Mouse (Mus musculus): ENCODE measurements around the gene Sesn2. TPM values are rescaled to one million over a fixed set of nuclear protein-coding genes. Genes with fewer than 3 reads are reported as not detected.
A peak's percentile ranks its signal among the peaks of the same experiment; 100 is the strongest.

Sesn2 gene
- polyA plus RNA-seq, 1 experiment, result 41.6 TPM

DNA sequence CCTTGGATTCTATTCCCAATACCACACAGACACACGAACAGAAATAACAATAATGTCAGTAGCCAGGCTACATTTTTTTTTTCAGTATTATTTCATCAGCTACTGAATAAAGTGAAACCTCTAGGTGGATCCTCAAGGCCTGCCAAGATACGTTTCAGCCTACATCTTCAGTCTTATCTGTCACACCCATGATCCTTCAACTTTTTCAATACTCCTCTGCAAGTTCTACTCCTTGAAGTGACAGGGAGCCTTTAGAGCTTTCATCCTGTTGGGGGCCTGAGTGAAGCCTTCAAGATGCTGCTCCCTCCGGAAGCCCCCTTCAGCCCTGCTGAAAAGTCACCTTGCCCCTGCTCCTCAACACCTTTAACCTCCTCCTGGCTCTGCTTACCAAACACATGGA lies 1.8 kb upstream of the Sesn2 start:
- no peak for TF ChIP-seq EP300 (IDR thresholded peaks at IDR 0.05; ENCODE audit: insufficient read depth, low read depth, low read length)
- no peak for TF ChIP-seq CTCF (IDR thresholded peaks at IDR 0.05; ENCODE audit: low read depth, low read length)
- no peak for TF ChIP-seq POLR2A (IDR thresholded peaks at IDR 0.05; ENCODE audit: insufficient read depth, low read length)
- H3K36me3 ChIP-seq (ENCODE audit: control insufficient read depth, insufficient read depth, low read length, poor library complexity, severe bottlenecking), result peaks cover 4% of the 10 kb centered on the region; the same call in 1 of the 2 replicates
- H3K27ac ChIP-seq (ENCODE audit: insufficient read depth, low read length), result no peak overlapping the region
- H3K4me1 ChIP-seq (ENCODE audit: control insufficient read depth, insufficient read depth, low read length), result no peaks in the 10 kb centered on the region
- no peaks in the 10 kb centered on the region for H3K9me3 ChIP-seq (replicated peaks; ENCODE audit: control insufficient read depth, insufficient read depth, low read length, poor library complexity, severe bottlenecking)
- H3K9ac ChIP-seq (ENCODE audit: low read depth, poor library complexity, severe bottlenecking), result no peak overlapping the region
- H3K4me3 ChIP-seq (ENCODE audit: low read depth, low read length), result no peak overlapping the region
- no peaks in the 10 kb centered on the region for H3K27me3 ChIP-seq (ENCODE audit: control insufficient read depth, insufficient read depth, low read length, poor library complexity, severe bottlenecking)

DNA sequence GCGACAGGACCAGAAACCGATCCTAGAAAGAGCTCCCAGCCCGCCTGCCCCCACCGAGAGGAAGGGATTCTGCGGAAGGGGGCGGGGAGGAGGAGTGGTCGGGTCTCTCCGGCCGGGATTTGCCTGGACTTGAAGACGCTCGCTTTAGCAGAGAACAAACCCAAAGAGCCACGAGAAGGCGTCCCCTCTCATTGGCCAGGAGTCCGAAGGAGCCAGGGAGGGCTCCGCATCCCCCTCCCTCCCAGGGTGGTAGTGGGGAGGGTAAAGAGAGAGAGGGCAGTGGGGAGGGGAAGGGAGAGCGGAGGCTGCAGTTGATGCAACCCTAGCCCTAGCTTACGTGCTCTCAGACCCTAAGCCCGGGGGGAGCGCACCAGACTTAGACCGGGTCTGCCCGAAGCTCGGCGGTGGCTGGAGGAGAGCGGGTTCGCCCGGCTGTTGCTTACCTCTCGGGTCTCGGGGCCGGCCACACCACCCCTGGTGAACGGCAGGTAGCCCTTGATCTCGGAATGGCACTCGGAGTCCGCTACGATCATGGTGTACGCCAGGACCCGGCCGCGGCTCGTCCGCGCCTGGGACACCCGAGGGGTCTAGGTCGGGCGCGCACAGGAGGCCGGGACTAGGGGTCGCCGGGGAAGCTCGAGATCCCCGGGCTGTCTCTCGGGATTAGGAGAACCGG lies 542 bp downstream of the Sesn2 start:
- no peaks in the 10 kb centered on the region for H3K9me3 ChIP-seq (replicated peaks; ENCODE audit: control insufficient read depth, insufficient read depth, low read length, poor library complexity, severe bottlenecking)
- H3K27me3 ChIP-seq (ENCODE audit: control insufficient read depth, insufficient read depth, low read length, poor library complexity, severe bottlenecking), result no peaks in the 10 kb centered on the region
- 0 out of 2 replicates have a peak, but pooled peaks have one; percentile 51 for TF ChIP-seq EP300 (IDR thresholded peaks at IDR 0.05; ENCODE audit: insufficient read depth, low read depth, low read length)
- TF ChIP-seq CTCF (IDR thresholded peaks at IDR 0.05; ENCODE audit: low read depth, low read length), result no peak
- peak; percentile 92 for TF ChIP-seq POLR2A (IDR thresholded peaks at IDR 0.05; ENCODE audit: insufficient read depth, low read length)
- peaks cover 3% of the 10 kb centered on the region for H3K4me1 ChIP-seq (ENCODE audit: control insufficient read depth, insufficient read depth, low read length)
- H3K27ac ChIP-seq (ENCODE audit: insufficient read depth, low read length), result peak overlapping the region; percentile 62
- H3K36me3 ChIP-seq (ENCODE audit: control insufficient read depth, insufficient read depth, low read length, poor library complexity, severe bottlenecking), result peaks cover 4% of the 10 kb centered on the region; the same call in 1 of the 2 replicates
- H3K4me3 ChIP-seq (ENCODE audit: low read depth, low read length), result peak overlapping the region; percentile 92
- peak overlapping the region; percentile 97 for H3K9ac ChIP-seq (ENCODE audit: low read depth, poor library complexity, severe bottlenecking)

DNA sequence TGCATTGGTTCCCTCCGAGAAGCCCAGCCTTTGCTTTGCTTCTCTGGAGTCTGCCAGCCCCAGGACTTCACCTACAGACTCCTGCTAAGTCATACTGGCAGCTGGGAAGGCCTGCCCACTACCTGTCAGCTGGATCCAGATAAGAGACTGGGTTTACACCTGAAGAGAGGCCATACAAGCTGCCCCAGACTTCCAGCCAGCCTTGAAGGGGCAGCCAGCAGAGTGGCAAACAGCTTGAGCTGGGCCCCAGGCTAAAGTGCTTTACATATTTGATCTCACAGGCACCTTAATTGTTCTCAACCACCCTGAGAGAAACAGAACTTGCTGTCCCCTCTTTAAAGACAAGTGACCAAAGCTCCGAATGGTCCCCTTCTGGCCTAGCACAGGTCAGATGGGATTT lies 3.1 kb downstream of the Sesn2 start:
- peak overlapping the region; percentile 97 for H3K9ac ChIP-seq (ENCODE audit: low read depth, poor library complexity, severe bottlenecking)
- TF ChIP-seq POLR2A (IDR thresholded peaks at IDR 0.05; ENCODE audit: insufficient read depth, low read length) (no peak), CTCF (IDR thresholded peaks at IDR 0.05; ENCODE audit: low read depth, low read length) (no peak)
- peak overlapping the region; percentile 77 for H3K27ac ChIP-seq (ENCODE audit: insufficient read depth, low read length)

DNA sequence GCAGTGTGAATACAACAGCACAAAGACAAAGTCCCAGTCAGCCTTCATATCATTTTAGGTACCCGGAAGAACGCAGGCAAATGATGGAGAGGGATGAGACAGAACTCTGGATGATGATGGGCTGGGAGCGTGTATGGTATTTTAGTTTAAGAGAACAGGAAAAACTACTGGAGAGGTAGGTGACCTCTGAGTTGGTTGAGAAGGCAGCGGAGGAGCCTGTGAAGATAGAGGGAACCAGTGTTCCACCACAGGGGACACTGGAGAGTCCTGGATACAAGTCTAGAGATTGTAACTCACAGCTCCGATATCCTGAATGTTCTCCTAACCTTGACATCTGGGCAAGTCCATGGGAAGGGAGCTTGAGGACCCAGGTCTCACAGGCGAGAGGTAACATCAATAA lies 4.1 kb downstream of the Sesn2 start:
- peak overlapping the region; percentile 51 for H3K4me3 ChIP-seq (ENCODE audit: low read depth, low read length)
- H3K27ac ChIP-seq (ENCODE audit: insufficient read depth, low read length), result peak overlapping the region; percentile 77
- H3K36me3 ChIP-seq (ENCODE audit: control insufficient read depth, insufficient read depth, low read length, poor library complexity, severe bottlenecking), result peaks cover 12% of the 10 kb centered on the region
- no peaks in the 10 kb centered on the region for H3K27me3 ChIP-seq (ENCODE audit: control insufficient read depth, insufficient read depth, low read length, poor library complexity, severe bottlenecking)
- peak overlapping the region; percentile 4 for H3K9ac ChIP-seq (ENCODE audit: low read depth, poor library complexity, severe bottlenecking)
- peaks cover 6% of the 10 kb centered on the region for H3K4me1 ChIP-seq (ENCODE audit: control insufficient read depth, insufficient read depth, low read length)
- no peaks in the 10 kb centered on the region for H3K9me3 ChIP-seq (replicated peaks; ENCODE audit: control insufficient read depth, insufficient read depth, low read length, poor library complexity, severe bottlenecking)
- TF ChIP-seq POLR2A (IDR thresholded peaks at IDR 0.05; ENCODE audit: insufficient read depth, low read length) (no peak), CTCF (IDR thresholded peaks at IDR 0.05; ENCODE audit: low read depth, low read length) (no peak), EP300 (IDR thresholded peaks at IDR 0.05; ENCODE audit: insufficient read depth, low read depth, low read length) (no peak)

More for the DNA sequence above, 3.1 kb downstream of the Sesn2 start:
- H3K36me3 ChIP-seq (ENCODE audit: control insufficient read depth, insufficient read depth, low read length, poor library complexity, severe bottlenecking), result peaks cover 7% of the 10 kb centered on the region; the same call in 1 of the 2 replicates
- H3K9me3 ChIP-seq (replicated peaks; ENCODE audit: control insufficient read depth, insufficient read depth, low read length, poor library complexity, severe bottlenecking), result no peaks in the 10 kb centered on the region
- H3K27me3 ChIP-seq (ENCODE audit: control insufficient read depth, insufficient read depth, low read length, poor library complexity, severe bottlenecking), result no peaks in the 10 kb centered on the region
- peaks cover 6% of the 10 kb centered on the region for H3K4me1 ChIP-seq (ENCODE audit: control insufficient read depth, insufficient read depth, low read length)
- peak overlapping the region; percentile 55 for H3K4me3 ChIP-seq (ENCODE audit: low read depth, low read length)

DNA sequence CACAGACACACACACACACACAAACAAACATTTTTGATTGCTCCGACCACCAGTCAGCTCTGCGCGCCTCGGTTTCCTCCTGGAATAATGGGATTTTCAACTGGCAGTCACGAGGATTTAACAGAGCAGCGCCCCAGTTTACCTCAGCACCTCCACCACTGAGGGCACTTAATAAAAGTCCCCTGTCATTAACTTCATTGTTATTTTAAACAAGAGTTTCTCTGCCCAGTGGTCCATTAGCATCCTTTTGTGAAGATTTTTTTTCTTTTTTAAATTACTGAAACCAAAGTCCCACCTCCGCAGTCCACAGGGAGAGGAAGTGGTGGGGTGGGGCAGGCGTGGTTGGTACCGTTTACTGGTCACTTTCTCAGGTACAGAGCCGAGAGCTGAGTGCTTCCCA lies 4.5 kb downstream of the Sesn2 start:
- Histone ChIP-seq H3K9ac (ENCODE audit: low read depth, poor library complexity, severe bottlenecking) (peak overlapping the region; percentile 4; the same call in 1 of the 2 replicates), H3K27me3 (ENCODE audit: control insufficient read depth, insufficient read depth, low read length, poor library complexity, severe bottlenecking) (no peaks in the 10 kb centered on the region), H3K9me3 (replicated peaks; ENCODE audit: control insufficient read depth, insufficient read depth, low read length, poor library complexity, severe bottlenecking) (no peaks in the 10 kb centered on the region), H3K4me3 (ENCODE audit: low read depth, low read length) (peak overlapping the region; percentile 51), H3K4me1 (ENCODE audit: control insufficient read depth, insufficient read depth, low read length) (peaks cover 6% of the 10 kb centered on the region), H3K27ac (ENCODE audit: insufficient read depth, low read length) (peak overlapping the region; percentile 81), H3K36me3 (ENCODE audit: control insufficient read depth, insufficient read depth, low read length, poor library complexity, severe bottlenecking) (peaks cover 16% of the 10 kb centered on the region)
- TF ChIP-seq POLR2A (IDR thresholded peaks at IDR 0.05; ENCODE audit: insufficient read depth, low read length), result no peak
- no peak for TF ChIP-seq CTCF (IDR thresholded peaks at IDR 0.05; ENCODE audit: low read depth, low read length)
- TF ChIP-seq EP300 (IDR thresholded peaks at IDR 0.05; ENCODE audit: insufficient read depth, low read depth, low read length), result peak; percentile 70

DNA sequence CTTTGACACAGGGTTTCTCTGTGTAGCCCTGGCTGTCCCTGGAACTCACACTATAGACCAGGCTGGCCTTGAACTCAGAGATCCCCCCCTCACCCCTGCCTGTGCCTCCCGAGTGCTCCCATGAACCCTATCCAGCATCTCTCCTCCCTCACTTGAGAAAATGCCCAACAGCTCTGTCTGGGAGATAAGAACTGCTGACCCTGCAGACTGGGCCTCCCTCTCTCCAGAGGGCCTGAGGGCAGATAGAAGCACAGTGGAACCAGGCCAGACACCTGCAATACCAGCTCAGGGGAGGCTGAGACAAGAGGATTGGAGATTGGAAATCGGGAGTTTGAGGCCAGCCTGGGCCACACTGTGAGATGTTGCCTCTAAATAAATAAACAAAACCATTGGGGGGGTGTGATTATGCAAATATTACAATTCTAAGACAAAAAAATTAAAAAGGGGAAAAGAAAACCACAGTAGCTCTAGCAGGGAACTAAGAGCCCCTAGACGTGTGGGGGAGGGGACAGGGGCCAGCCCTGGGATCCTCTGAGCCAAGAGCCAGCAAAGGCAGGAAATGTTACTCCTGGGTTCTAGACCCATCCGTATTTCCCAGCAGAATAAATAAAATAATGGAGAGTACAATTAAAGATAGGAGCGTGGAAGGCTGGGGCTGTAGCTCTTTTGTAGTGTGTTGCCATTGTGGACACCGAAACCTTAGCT lies 5.1 kb downstream of the Sesn2 start:
- Histone ChIP-seq H3K9me3 (replicated peaks; ENCODE audit: control insufficient read depth, insufficient read depth, low read length, poor library complexity, severe bottlenecking) (no peaks in the 10 kb centered on the region), H3K9ac (ENCODE audit: low read depth, poor library complexity, severe bottlenecking) (peak overlapping the region; percentile 4; the same call in 1 of the 2 replicates), H3K27ac (ENCODE audit: insufficient read depth, low read length) (peak overlapping the region; percentile 81), H3K4me1 (ENCODE audit: control insufficient read depth, insufficient read depth, low read length) (peaks cover 6% of the 10 kb centered on the region), H3K27me3 (ENCODE audit: control insufficient read depth, insufficient read depth, low read length, poor library complexity, severe bottlenecking) (no peaks in the 10 kb centered on the region), H3K36me3 (ENCODE audit: control insufficient read depth, insufficient read depth, low read length, poor library complexity, severe bottlenecking) (peaks cover 21% of the 10 kb centered on the region), H3K4me3 (ENCODE audit: low read depth, low read length) (peak overlapping the region; percentile 39)
- TF ChIP-seq CTCF (IDR thresholded peaks at IDR 0.05; ENCODE audit: low read depth, low read length), result no peak
- no peak for TF ChIP-seq POLR2A (IDR thresholded peaks at IDR 0.05; ENCODE audit: insufficient read depth, low read length)
- peak; percentile 60; the same call in 1 of the 2 replicates for TF ChIP-seq EP300 (IDR thresholded peaks at IDR 0.05; ENCODE audit: insufficient read depth, low read depth, low read length)
